Mouse (Mus musculus) layer of hippocampus, postnatal 25 days (tissue): ENCODE measurements at regions not wholly inside any gene's neighbourhood (a gene's known extent, or its start where the extent isn't known, plus 50 kb on each side); places are given as distances from the start of the nearest gene placed in this dataset.
"Not testable (repeated sequence)": the region's sequence is repeated elsewhere in the genome, so short reads cannot be mapped to it uniquely, and the experiment has no call there.

ENCODE experiments used
- DNase-seq, 2 experiments: peaks; one replicate each; pipeline ENCODE4 v3.0.0; 2022; ENCODE audit warnings: mixed read lengths in 2 of 2, low spot score in 1 of 2; ENCODE audit errors: extremely low spot score in 1 of 2

GRCm38 (mm10) chr3:117117838-117118237 lies 149.1 kb upstream of the Palmd start:
- no peak for DNase-seq

- DNase-seq: no peak
Measured at GRCm38 (mm10) chr3:117116210-117116609, 147.4 kb upstream of the Palmd start.

GRCm38 (mm10) chr3:117112766-117113165 lies 144.0 kb upstream of the Palmd start:
- DNase-seq: no peak

GRCm38 (mm10) chr3:117112304-117112703 lies 143.5 kb upstream of the Palmd start:
- no peak for DNase-seq

GRCm38 (mm10) chr3:117108966-117109700 lies 140.3 kb upstream of the Palmd start:
- no peak for DNase-seq

GRCm38 (mm10) chr3:117107986-117108385 lies 139.2 kb upstream of the Palmd start:
- DNase-seq: no peak

- no peak for DNase-seq
Measured at GRCm38 (mm10) chr3:117107378-117107777, 138.6 kb upstream of the Palmd start.

- DNase-seq: no peak
Measured at GRCm38 (mm10) chr3:117087646-117088045, 118.9 kb upstream of the Palmd start.

- DNase-seq: no peak
Measured at GRCm38 (mm10) chr3:117076734-117077133, 107.9 kb upstream of the Palmd start.

- no peak for DNase-seq
Measured at GRCm38 (mm10) chr3:117073399-117073798, 104.6 kb upstream of the Palmd start.

GRCm38 (mm10) chr3:117072998-117073397 lies 104.2 kb upstream of the Palmd start:
- DNase-seq: no peak

GRCm38 (mm10) chr3:117071851-117072250 lies 103.1 kb upstream of the Palmd start:
- no peak for DNase-seq

- no peak for DNase-seq
Measured at GRCm38 (mm10) chr3:117067470-117068053, 98.8 kb upstream of the Palmd start.

GRCm38 (mm10) chr3:117065904-117066303 lies 97.1 kb upstream of the Palmd start:
- DNase-seq: no peak

- peak in 1 of 2 experiments; percentile 9 for DNase-seq
Measured at GRCm38 (mm10) chr3:117061831-117062230, 93.0 kb upstream of the Palmd start.

GRCm38 (mm10) chr3:117061182-117061581 lies 92.4 kb upstream of the Palmd start:
- DNase-seq: no peak

- DNase-seq: not testable (repeated sequence)
Measured at GRCm38 (mm10) chr3:117054711-117055110, 85.9 kb upstream of the Palmd start.

- DNase-seq: no peak
Measured at GRCm38 (mm10) chr3:117051431-117051830, 82.6 kb upstream of the Palmd start.

- DNase-seq: no peak
Measured at GRCm38 (mm10) chr3:117050909-117051308, 82.1 kb upstream of the Palmd start.

GRCm38 (mm10) chr3:117049410-117049809 lies 80.6 kb upstream of the Palmd start:
- no peak for DNase-seq

- no peak for DNase-seq
Measured at GRCm38 (mm10) chr3:117044809-117045208, 76.0 kb upstream of the Palmd start.

- DNase-seq: no peak
Measured at GRCm38 (mm10) chr3:117044304-117044703, 75.5 kb upstream of the Palmd start.
